Mouse (Mus musculus) small intestine, adult 2 months (tissue): Measurements from ENCODE around the gene Slc3a2.

Experiments used
- CTCF ChIP-seq: fragments of 200-500 bp; IDR thresholded peaks from 2 replicates; pipeline ENCODE4 v1.5.1; 2012; ENCODE audit warnings: low read depth, mild to moderate bottlenecking, control low read depth, inconsistent platforms, low read length, moderate library complexity, mixed read lengths; ENCODE audit not compliant: insufficient replicate concordance, insufficient read length; ENCODE audit errors: extremely low read depth
- POLR2A ChIP-seq: fragments of 200-500 bp; IDR thresholded peaks from 2 replicates; pipeline ENCODE4 v1.6.1; 2012; ENCODE audit warnings: low read depth, mild to moderate bottlenecking, control low read depth, inconsistent platforms, low read length, moderate library complexity

GRCm38 (mm10) chr19:8727495-8728114 lies 4.4 kb upstream of the Slc3a2 start:
- TF ChIP-seq CTCF = no peak
- no peak for TF ChIP-seq POLR2A
